Mouse (Mus musculus): ENCODE results near the gene Prrg1.
"Not testable (repeated sequence)": the region's sequence is repeated elsewhere in the genome, so short reads cannot be mapped to it uniquely, and the experiment has no call there.

The Prrg1 gene

GRCm38 (mm10) chrX:78583202-78584004 is at the start of gene Prrg1:
Gene Prrg1, minus strand, starts transcription at chrX:78583896.
- no peak for DNase-seq

- DNase-seq, result no peak
These were observed 22.1 kb upstream of the Prrg1 start for GRCm38 (mm10) chrX:78605814-78606213.

- DNase-seq, result no peak
These were observed 9.4 kb upstream of the Prrg1 start for GRCm38 (mm10) chrX:78593138-78593537.

GRCm38 (mm10) chrX:78582854-78583201 is 868 bp downstream of the Prrg1 start:
- no peak for DNase-seq

- no peak for DNase-seq
These were observed 20.2 kb downstream of the Prrg1 start for GRCm38 (mm10) chrX:78563451-78563850.

- no peak for DNase-seq
These were observed 30.3 kb downstream of the Prrg1 start for GRCm38 (mm10) chrX:78553399-78553798.

GRCm38 (mm10) chrX:78552704-78553103 is 31.0 kb downstream of the Prrg1 start:
- no peak for DNase-seq

- DNase-seq, result no peak
These were observed 36.0 kb downstream of the Prrg1 start for GRCm38 (mm10) chrX:78547696-78548095.

- DNase-seq, result no peak
These were observed 44.0 kb downstream of the Prrg1 start for GRCm38 (mm10) chrX:78539734-78540133.

GRCm38 (mm10) chrX:78538632-78539316 is 44.9 kb downstream of the Prrg1 start:
- no peak for DNase-seq

- no peak for DNase-seq
These were observed 65.4 kb downstream of the Prrg1 start for GRCm38 (mm10) chrX:78518301-78518700.

- DNase-seq, result no peak
These were observed 100.7 kb downstream of the Prrg1 start for GRCm38 (mm10) chrX:78482987-78483386.

- no peak for DNase-seq
These were observed 104.0 kb downstream of the Prrg1 start for GRCm38 (mm10) chrX:78479710-78480109.

GRCm38 (mm10) chrX:78434357-78434756 is 149.3 kb downstream of the Prrg1 start:
- DNase-seq, result no peak

GRCm38 (mm10) chrX:78403346-78403745 is 180.3 kb downstream of the Prrg1 start:
- DNase-seq, result not testable (repeated sequence)
